24 mouse cellular contexts compared by ENCODE assay signal in genomic region chr4:44678026-44678425, GRCm38 (mm10). TPM values are rescaled to one million over a fixed set of nuclear protein-coding genes. Genes with fewer than 3 reads are reported as not detected.
DNase-seq lines count a peak whose midpoint lies in the region; ATAC-seq and TF ChIP-seq lines count a peak whose summit lies in the region.
"Had no signal": no experiment of that assay in that cellular context is flagged by ENCODE, and none has a peak within 500 bp of the region (broad histone marks: within the 10 kb centered on the region; RNA-seq: fewer than 3 reads in every experiment).

No protein-coding gene starts in this region.

- H3K27ac ChIP-seq in hindbrain, embryonic 15.5 days (replicated peaks), result no peak overlapping the region
- no peak overlapping the region for H3K27ac ChIP-seq in hindbrain, embryonic 14.5 days
- no peak overlapping the region for H3K27ac ChIP-seq in midbrain, postnatal 0 days (ENCODE audit: low read depth, low read length)
- no peak overlapping the region for H3K27ac ChIP-seq in midbrain, embryonic 13.5 days
- H3K27ac ChIP-seq: embryonic facial prominence, embryonic 15.5 days; forebrain, embryonic 10.5 days; forebrain, embryonic 15.5 days; heart, embryonic 10.5 days; intestine, embryonic 15.5 days had no signal

- 66% methylated on average over 3 of the region's 3 CpGs for WGBS in hindbrain, embryonic 15.5 days
- 73% methylated on average over 3 of the region's 3 CpGs for WGBS in hindbrain, embryonic 14.5 days
- WGBS in midbrain, postnatal 0 days, result 72% methylated on average over 3 of the region's 3 CpGs
- 81% methylated on average over 3 of the region's 3 CpGs for WGBS in midbrain, embryonic 13.5 days

- no peaks in the 10 kb centered on the region for H3K36me3 ChIP-seq in hindbrain, embryonic 15.5 days
- H3K36me3 ChIP-seq in hindbrain, embryonic 14.5 days (replicated peaks; ENCODE audit: control insufficient read depth, insufficient read depth), result no peaks in the 10 kb centered on the region
- no peaks in the 10 kb centered on the region for H3K36me3 ChIP-seq in midbrain, postnatal 0 days (ENCODE audit: insufficient read depth, low read length)
- H3K36me3 ChIP-seq in midbrain, embryonic 13.5 days, result no peaks in the 10 kb centered on the region
- H3K36me3 ChIP-seq: embryonic facial prominence, embryonic 15.5 days; forebrain, embryonic 10.5 days; forebrain, embryonic 15.5 days; heart, embryonic 10.5 days; intestine, embryonic 15.5 days had no signal

- no peaks in the 10 kb centered on the region for H3K9me3 ChIP-seq in hindbrain, embryonic 15.5 days
- H3K9me3 ChIP-seq in hindbrain, embryonic 14.5 days (ENCODE audit: control insufficient read depth, low read length), result no peaks in the 10 kb centered on the region
- no peaks in the 10 kb centered on the region for H3K9me3 ChIP-seq in midbrain, postnatal 0 days (ENCODE audit: low read length)
- H3K9me3 ChIP-seq in midbrain, embryonic 13.5 days, result no peaks in the 10 kb centered on the region
- H3K9me3 ChIP-seq: embryonic facial prominence, embryonic 15.5 days; forebrain, embryonic 10.5 days; forebrain, embryonic 15.5 days; heart, embryonic 10.5 days; intestine, embryonic 15.5 days had no signal

- H3K4me3 ChIP-seq in hindbrain, embryonic 15.5 days, result no peak overlapping the region
- no peak overlapping the region for H3K4me3 ChIP-seq in hindbrain, embryonic 14.5 days (replicated peaks; ENCODE audit: low read length)
- no peak overlapping the region for H3K4me3 ChIP-seq in midbrain, postnatal 0 days (ENCODE audit: low read depth, low read length)
- H3K4me3 ChIP-seq in midbrain, embryonic 13.5 days (replicated peaks), result no peak overlapping the region
- H3K4me3 ChIP-seq: embryonic facial prominence, embryonic 15.5 days; erythroblast, embryonic 14.5 days; forebrain, embryonic 10.5 days; forebrain, embryonic 15.5 days; heart, embryonic 10.5 days; intestine, embryonic 15.5 days had no signal

- H3K4me2 ChIP-seq in hindbrain, embryonic 15.5 days, result no peak overlapping the region
- no peak overlapping the region for H3K4me2 ChIP-seq in hindbrain, embryonic 14.5 days (replicated peaks)
- H3K4me2 ChIP-seq in midbrain, postnatal 0 days (ENCODE audit: low read depth, low read length, poor library complexity, severe bottlenecking), result no peak overlapping the region
- H3K4me2 ChIP-seq in midbrain, embryonic 13.5 days (replicated peaks), result no peak overlapping the region
- H3K4me2 ChIP-seq: embryonic facial prominence, embryonic 15.5 days; forebrain, embryonic 15.5 days; intestine, embryonic 15.5 days had no signal

- H3K27me3 ChIP-seq in hindbrain, embryonic 15.5 days, result 0 out of 2 replicates have a peak, but pooled peaks cover 5% of the 10 kb centered on the region
- H3K27me3 ChIP-seq in hindbrain, embryonic 14.5 days (ENCODE audit: control insufficient read depth, insufficient read depth, low read length), result peaks cover 4% of the 10 kb centered on the region; the same call in 1 of the 2 replicates
- peaks cover 3% of the 10 kb centered on the region; the same call in 1 of the 2 replicates for H3K27me3 ChIP-seq in midbrain, postnatal 0 days (ENCODE audit: insufficient read depth, low read length)
- H3K27me3 ChIP-seq in midbrain, embryonic 13.5 days, result peaks cover 25% of the 10 kb centered on the region
- H3K27me3 ChIP-seq: CH12.LX; forebrain, embryonic 15.5 days had no signal

- TF ChIP-seq CTCF in midbrain, postnatal 0 days (IDR thresholded peaks at IDR 0.05), result no peak

- no peaks in the 10 kb centered on the region for H3K4me1 ChIP-seq in hindbrain, embryonic 15.5 days (replicated peaks)
- H3K4me1 ChIP-seq in hindbrain, embryonic 14.5 days (replicated peaks; ENCODE audit: control insufficient read depth, insufficient read depth, low read length), result no peaks in the 10 kb centered on the region
- no peaks in the 10 kb centered on the region for H3K4me1 ChIP-seq in midbrain, postnatal 0 days (ENCODE audit: insufficient read depth, low read length)
- H3K4me1 ChIP-seq in midbrain, embryonic 13.5 days (replicated peaks), result no peaks in the 10 kb centered on the region
- H3K4me1 ChIP-seq: embryonic facial prominence, embryonic 15.5 days; forebrain, embryonic 15.5 days; heart, embryonic 10.5 days; intestine, embryonic 15.5 days had no signal

- DNase-seq in cerebellum, postnatal 10 days, result peak; percentile 71 to 86
- DNase-seq in cerebellum, adult 11 months, result no peak
- no peak for DNase-seq in hindbrain, embryonic 14.5 days (ENCODE audit: low spot score)
- DNase-seq in midbrain, postnatal 0 days (ENCODE audit: low spot score), result peak; percentile 66
- DNase-seq: adrenal gland, postnatal 14 days; embryo, embryonic 11 days; gastrocnemius, postnatal 10 days; heart, adult 18-20 months; heart, postnatal 10 days; heart, postnatal 4 days; kidney, adult 18-20 months had no signal

- no peak overlapping the region for H3K9ac ChIP-seq in hindbrain, embryonic 15.5 days
- no peak overlapping the region for H3K9ac ChIP-seq in hindbrain, embryonic 14.5 days
- H3K9ac ChIP-seq in midbrain, postnatal 0 days (replicated peaks; ENCODE audit: low read length, poor library complexity, severe bottlenecking), result no peak overlapping the region
- H3K9ac ChIP-seq in midbrain, embryonic 13.5 days (replicated peaks), result no peak overlapping the region
- H3K9ac ChIP-seq: embryonic facial prominence, embryonic 15.5 days; forebrain, embryonic 15.5 days; intestine, embryonic 15.5 days had no signal

- 0 out of 2 replicates have a peak, but pooled peaks have one; percentile 27 for ATAC-seq in hindbrain, embryonic 15.5 days (ENCODE audit: low FRiP score, low read depth)
- ATAC-seq in hindbrain, embryonic 14.5 days (ENCODE audit: low FRiP score), result no peak
- no peak; the same call in 1 of the 2 replicates for ATAC-seq in midbrain, postnatal 0 days (ENCODE audit: low FRiP score)
- no peak for ATAC-seq in midbrain, embryonic 13.5 days
- ATAC-seq: activated CD4-positive, CD25-positive, alpha-beta regulatory T cell, adult 4 months; forebrain, embryonic 15.5 days; intestine, embryonic 15.5 days; Patski had no signal

RNA-seq across cellular contexts. Expression of gene Pax5, which starts 32.3 kb away (rescaled TPM):
- polyA plus RNA-seq in hindbrain, embryonic 15.5 days (2015; fragmentation: Nextera tagmentation; extraction: Ambion mirVana), result 2.1 and 2.2 TPM in 2 replicates
- 1.8 and 1.9 TPM in 2 replicates for polyA plus RNA-seq in hindbrain, embryonic 14.5 days (2014; fragmentation: Nextera tagmentation; extraction: Ambion mirVana)
- total RNA-seq in midbrain, postnatal 0 days (2014; rRNA removed), result 46.0 and 61.3 TPM in 2 replicates
- polyA plus RNA-seq in midbrain, postnatal 0 days (2015; fragmentation: Nextera tagmentation; extraction: Ambion mirVana), result 3.0 and 3.4 TPM in 2 replicates
- polyA plus RNA-seq in midbrain, embryonic 13.5 days (2015; fragmentation: Nextera tagmentation; extraction: Ambion mirVana), result 9.7 and 10.4 TPM in 2 replicates
- total RNA-seq: common myeloid progenitor, adult 5-6 weeks had no signal
- polyA plus RNA-seq: heart, embryonic 14.5 days; Patski had no signal

Comparison
In these comparisons a context has a peak if more than half of its experiments do, and no peak if none do; other contexts are left out.
1. DNase-seq: peak in cerebellum, postnatal 10 days (2 of 2) and midbrain, postnatal 0 days (single experiment); none in cerebellum, adult 11 months (single experiment) and hindbrain, embryonic 14.5 days (single experiment).